Mouse (Mus musculus): ENCODE results near the gene Fibcd1.

DNA sequence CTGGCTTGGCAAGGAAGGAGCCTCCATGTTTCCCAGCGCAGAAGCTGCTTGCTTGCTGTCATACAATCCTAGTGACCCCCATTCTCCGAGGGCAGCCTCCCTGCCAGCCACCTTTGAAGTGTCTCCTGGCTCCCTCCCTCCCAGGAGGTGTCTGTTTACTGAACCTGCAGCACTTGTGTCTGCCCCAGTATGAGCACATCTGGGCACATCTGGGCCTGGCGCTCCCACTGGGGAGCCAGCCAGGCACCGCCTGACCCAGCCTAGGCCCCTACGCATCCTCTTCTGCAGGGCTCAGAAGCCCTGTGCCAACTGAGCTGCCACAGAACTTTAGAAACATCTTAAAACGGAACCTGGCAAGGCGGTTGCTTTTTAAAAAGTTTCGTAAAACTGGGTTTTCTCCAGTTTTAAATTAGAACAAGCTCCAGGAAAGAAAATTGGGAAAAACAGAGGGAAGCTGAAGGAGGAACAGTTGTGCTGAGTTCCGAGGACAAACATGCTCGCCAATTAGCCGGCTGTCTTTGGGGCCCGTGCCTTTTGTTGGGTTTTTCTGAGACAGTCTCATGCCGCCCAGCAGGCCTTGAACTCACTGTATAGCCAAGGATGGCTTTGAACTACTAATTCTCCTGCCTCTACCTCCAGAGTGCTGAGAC lies 48.5 kb upstream of the Fibcd1 start:
- no peak for TF ChIP-seq CTCF (IDR thresholded peaks at IDR 0.05; ENCODE audit: extremely low read depth, insufficient read depth, low read length)
- TF ChIP-seq POLR2A (IDR thresholded peaks at IDR 0.05; ENCODE audit: extremely low read depth, insufficient read depth, low read length), result no peak
